Mouse (Mus musculus): Measurements from ENCODE around the gene Akt1s1.

GRCm38 (mm10) chr7:44886964-44887363, 38.2 kb downstream of the Akt1s1 start:
- TF ChIP-seq POLR2A (IDR thresholded peaks at IDR 0.05; ENCODE audit: low read depth, low read length) (no peak), CTCF (IDR thresholded peaks at IDR 0.05; ENCODE audit: extremely low read depth, insufficient read length, insufficient replicate concordance, low read depth, low read length) (no peak)
